Mouse (Mus musculus) adrenal gland, postnatal 0 days (tissue): ENCODE measurements around the gene Gm21974. TPM values are rescaled to one million over a fixed set of nuclear protein-coding genes. Genes with fewer than 3 reads are reported as not detected.

Experiments
- polyA plus RNA-seq: library from polyadenylated mRNA; unstranded; fragments of >200 nt; fragmentation: Nextera tagmentation; extraction: Ambion mirVana; gene quantifications from 2 replicates; pipeline ENCODE4 v1.2.1, GENCODE M21; 2015

The Gm21974 gene
- polyA plus RNA-seq: not detected in 2 replicates

GRCm38 (mm10) chr7:127895442-127895841 is at the start of gene Gm21974, which contains the start of gene Vkorc1:
TSS of gene Gm21974 (minus strand) at chr7:127895454.
TSS of gene Vkorc1 (minus strand) at chr7:127895617.

GRCm38 (mm10) chr7:127929923-127930322 is 34.7 kb upstream of the Gm21974 start, which contains the start of gene Prss8:
TSS of gene Prss8 (minus strand) at chr7:127930104.

GRCm38 (mm10) chr7:127912190-127912871 is 17.1 kb upstream of the Gm21974 start, which contains the start of gene Kat8:
TSS of gene Kat8 (plus strand) at chr7:127912516.

GRCm38 (mm10) chr7:127903971-127904796 is 8.9 kb upstream of the Gm21974 start, which contains the start of gene Bckdk:
TSS of gene Bckdk (plus strand) at chr7:127904082.

GRCm38 (mm10) chr7:127890798-127891197 is 4.5 kb downstream of the Gm21974 start, which contains the start of gene Prss53:
TSS of gene Prss53 (minus strand) at chr7:127890970.

GRCm38 (mm10) chr7:127876467-127877348 is 18.5 kb downstream of the Gm21974 start, which contains the start of gene Zfp668:
TSS of gene Zfp668 (minus strand) at chr7:127876828.

GRCm38 (mm10) chr7:127876041-127876466 is 19.2 kb downstream of the Gm21974 start, which contains the start of gene Zfp646:
TSS of gene Zfp646 (plus strand) at chr7:127876221.

Other genes starting within 250 kb of the Gm21974 start
- gene Bcl7c, start 186.5 kb downstream of the Gm21974 start, polyA plus RNA-seq: 137 and 174 TPM in 2 replicates
- gene Ctf1, start 182.7 kb downstream of the Gm21974 start, polyA plus RNA-seq: 9.4 and 12.0 TPM in 2 replicates
- gene Ctf2, start 163.3 kb downstream of the Gm21974 start, polyA plus RNA-seq: 0.06 and 0.10 TPM in 2 replicates
- 1.9 and 2.2 TPM in 2 replicates for gene Fbxl19, start 150.9 kb downstream of the Gm21974 start, polyA plus RNA-seq
- gene Orai3, start 125.6 kb downstream of the Gm21974 start, polyA plus RNA-seq: 22.4 and 30.3 TPM in 2 replicates
- gene Setd1a, start 118.8 kb downstream of the Gm21974 start, polyA plus RNA-seq: 18.0 and 18.3 TPM in 2 replicates
- gene Gm49388, start 109.8 kb downstream of the Gm21974 start, polyA plus RNA-seq: not detected in 2 replicates
- 38.2 and 51.3 TPM in 2 replicates for gene Hsd3b7, start 94.8 kb downstream of the Gm21974 start, polyA plus RNA-seq
- 36.1 and 40.7 TPM in 2 replicates for gene Stx4a, start 71.2 kb downstream of the Gm21974 start, polyA plus RNA-seq
- 4.0 and 5.3 TPM in 2 replicates for gene Stx1b, start 70.9 kb downstream of the Gm21974 start, polyA plus RNA-seq
- 5.1 and 5.5 TPM in 2 replicates for gene Zfp646, start 19.2 kb downstream of the Gm21974 start, polyA plus RNA-seq
- gene Zfp668, start 18.6 kb downstream of the Gm21974 start, polyA plus RNA-seq: 8.6 and 10.2 TPM in 2 replicates
- 0.72 and 0.84 TPM in 2 replicates for gene Prss53, start 4.5 kb downstream of the Gm21974 start, polyA plus RNA-seq
- 209 and 232 TPM in 2 replicates for gene Vkorc1, start 163 bp upstream of the Gm21974 start, polyA plus RNA-seq
- gene Bckdk, start 8.6 kb upstream of the Gm21974 start, polyA plus RNA-seq: 87.5 and 128 TPM in 2 replicates
- gene Kat8, start 17.1 kb upstream of the Gm21974 start, polyA plus RNA-seq: 23.3 and 29.7 TPM in 2 replicates
- 1.0 and 2.5 TPM in 2 replicates for gene Prss8, start 34.6 kb upstream of the Gm21974 start, polyA plus RNA-seq
- gene Prss36, start 51.3 kb upstream of the Gm21974 start, polyA plus RNA-seq: 12.9 and 13.1 TPM in 2 replicates
- gene Fus, start 72.0 kb upstream of the Gm21974 start, polyA plus RNA-seq: 170 and 234 TPM in 2 replicates
- gene Pycard, start 98.4 kb upstream of the Gm21974 start, polyA plus RNA-seq: 37.4 and 57.5 TPM in 2 replicates
- 0.15 TPM in 1 of 2 replicates, not detected in the other for gene Trim72, start 108.5 kb upstream of the Gm21974 start, polyA plus RNA-seq
- gene Itgam, start 167.2 kb upstream of the Gm21974 start, polyA plus RNA-seq: 1.8 and 2.1 TPM in 2 replicates
- gene Gm49368, start 167.2 kb upstream of the Gm21974 start, polyA plus RNA-seq: 0.06 TPM in 1 of 2 replicates, not detected in the other
- gene Itgax, start 234.1 kb upstream of the Gm21974 start, polyA plus RNA-seq: 0.23 TPM in 1 of 2 replicates, not detected in the other